Mouse (Mus musculus) CH12.LX (cell line): ENCODE data around the gene 3830406C13Rik. TPM values are rescaled to one million over a fixed set of nuclear protein-coding genes. Genes with fewer than 3 reads are reported as not detected.

Source experiments
- DNase-seq: peaks from one replicate; pipeline ENCODE4 v3.0.0-alpha.2; 2013; ENCODE audit errors: extremely low read depth
- H3K27ac ChIP-seq: 2 replicates; pipeline ENCODE4 v1.5.1; 2012; ENCODE audit warnings: low read depth, mild to moderate bottlenecking, control low read depth, moderate library complexity; ENCODE audit not compliant: insufficient read depth
- H3K27me3 ChIP-seq: replicated peaks from 2 replicates; pipeline ENCODE3; 2012; ENCODE audit warnings: inconsistent platforms
- H3K36me3 ChIP-seq, 2 experiments: replicated peaks in 1 of 2; 2 replicates each; pipeline versions ENCODE3 to v1.6.1; 2012; ENCODE audit warnings: inconsistent platforms in 1 of 2, low read length in 1 of 2, mild to moderate bottlenecking in 1 of 2, mixed read lengths in 1 of 2, moderate library complexity in 1 of 2; ENCODE audit not compliant: control insufficient read depth in 1 of 2, insufficient read depth in 1 of 2
- H3K4me1 ChIP-seq, 2 experiments: 2 replicates each; pipeline ENCODE4 v1.6.1; 2012; ENCODE audit warnings: inconsistent platforms in 1 of 2, moderate library complexity in 1 of 2; ENCODE audit not compliant: insufficient read depth in 2 of 2, control insufficient read depth in 1 of 2
- H3K4me2 ChIP-seq: 2 replicates; pipeline ENCODE4 v1.6.1; 2012; ENCODE audit warnings: low read depth, mild to moderate bottlenecking, control low read depth; ENCODE audit not compliant: poor library complexity, insufficient read depth, severe bottlenecking
- H3K4me3 ChIP-seq, 3 experiments: fragments of 150-350 bp in 1 of 3; sonication (generic) in 1 of 3; replicated peaks in 1 of 3; 2 replicates each; pipeline versions ENCODE3 to v1.5.1; 2011 to 2012; ENCODE audit warnings: low read depth in 2 of 3, low read length in 2 of 3, mild to moderate bottlenecking in 2 of 3, moderate library complexity in 2 of 3, control low read depth in 1 of 3, improper control_type of control experiment in 1 of 3, inconsistent platforms in 1 of 3, mixed read lengths in 1 of 3; ENCODE audit not compliant: poor library complexity in 1 of 3
- H3K79me2 ChIP-seq: replicated peaks from 2 replicates; pipeline ENCODE4 v1.6.1; 2012; ENCODE audit warnings: mild to moderate bottlenecking, moderate library complexity; ENCODE audit not compliant: control insufficient read depth, poor library complexity, insufficient read depth, severe bottlenecking; ENCODE audit errors: extremely low read depth
- H3K9ac ChIP-seq: 2 replicates; pipeline ENCODE4 v1.6.1; 2012; ENCODE audit warnings: low read depth, mild to moderate bottlenecking, control low read depth, moderate library complexity; ENCODE audit not compliant: insufficient read depth
- H3K9me3 ChIP-seq: replicated peaks from 2 replicates; pipeline ENCODE3; 2012; ENCODE audit warnings: low read length, inconsistent platforms, mixed read lengths
- CTCF ChIP-seq, 2 experiments: IDR thresholded peaks in 1 of 2; conservative IDR thresholded peaks in 1 of 2; 2 replicates each; pipeline ENCODE4 v1.5.1; 2011 to 2012; ENCODE audit warnings: low read depth in 2 of 2, low read length in 2 of 2, improper control_type of control experiment in 1 of 2, inconsistent platforms in 1 of 2, mild to moderate bottlenecking in 1 of 2, moderate library complexity in 1 of 2
- IRF4 ChIP-seq: IDR thresholded peaks from 2 replicates; pipeline ENCODE4 v1.6.1; 2014; ENCODE audit warnings: low read depth, mild to moderate bottlenecking, inconsistent platforms, low read length, improper control_type of control experiment
- MAFK ChIP-seq: IDR thresholded peaks from 2 replicates; pipeline ENCODE4 v1.6.1; 2011; ENCODE audit warnings: low read length, improper control_type of control experiment; ENCODE audit not compliant: insufficient replicate concordance
- MAZ ChIP-seq: IDR thresholded peaks from 2 replicates; pipeline ENCODE4 v1.6.1; 2012; ENCODE audit warnings: low read depth, mild to moderate bottlenecking, inconsistent platforms, low read length, improper control_type of control experiment, moderate library complexity
- MYC ChIP-seq: IDR thresholded peaks from 2 replicates; pipeline ENCODE4 v1.6.1; 2011; ENCODE audit warnings: low read depth, mild to moderate bottlenecking, improper control_type of control experiment, low read length
- NRF1 ChIP-seq: IDR thresholded peaks from 2 replicates; pipeline ENCODE4 v1.6.1; 2014; ENCODE audit warnings: low read depth, mild to moderate bottlenecking, inconsistent platforms, low read length, improper control_type of control experiment, moderate library complexity
- PAX5 ChIP-seq: IDR thresholded peaks from 2 replicates; pipeline ENCODE4 v1.6.1; 2012; ENCODE audit warnings: low read length, inconsistent platforms, mixed read lengths
- RAD21 ChIP-seq: IDR thresholded peaks from 2 replicates; pipeline ENCODE4 v1.6.1; 2011; ENCODE audit warnings: low read depth, mild to moderate bottlenecking, low read length, improper control_type of control experiment, moderate library complexity
- TBP ChIP-seq: conservative IDR thresholded peaks from 2 replicates; pipeline ENCODE4 v1.6.1; 2011; ENCODE audit warnings: low read depth, low read length, improper control_type of control experiment
- TCF12 ChIP-seq: IDR thresholded peaks from 2 replicates; pipeline ENCODE4 v1.6.1; 2014; ENCODE audit warnings: low read depth, mild to moderate bottlenecking, inconsistent platforms, low read length, improper control_type of control experiment
- UBTF ChIP-seq: IDR thresholded peaks from 2 replicates; pipeline ENCODE4 v1.6.1; 2012; ENCODE audit warnings: low read depth, mild to moderate bottlenecking, inconsistent platforms, low read length, improper control_type of control experiment, moderate library complexity
- USF1 ChIP-seq: IDR thresholded peaks from 2 replicates; pipeline ENCODE4 v1.6.1; 2014; ENCODE audit warnings: low read depth, mild to moderate bottlenecking, inconsistent platforms, low read length, improper control_type of control experiment
- USF2 ChIP-seq: conservative IDR thresholded peaks from 2 replicates; pipeline ENCODE4 v1.6.1; 2011; ENCODE audit warnings: low read depth, low read length, improper control_type of control experiment
- ZKSCAN1 ChIP-seq: IDR thresholded peaks from 2 replicates; pipeline ENCODE4 v1.6.1; 2012; ENCODE audit warnings: low read depth, inconsistent platforms, low read length, improper control_type of control experiment, borderline replicate concordance
- dilution Hi-C: fragments of 300-500 bp; cut with MboI; formaldehyde crosslinking; loops from 2 replicates; pipeline ENCODE4 v1.14.3; 2020; ENCODE audit warnings: low sequenced_read_pairs; ENCODE audit not compliant: extremely low pct_unique_long_range_greater_than_20kb, extremely low pct_ligation_motif_present
- in situ Hi-C: fragments of 300-500 bp; cut with MboI; formaldehyde crosslinking; loops from 3 replicates; pipeline ENCODE4 v1.14.3; 2019; ENCODE audit warnings: low sequenced_read_pairs, low pct_ligation_motif_present, low pct_unique_long_range_greater_than_20kb, mixed read lengths
- polyA plus RNA-seq: library from polyadenylated mRNA; unstranded; fragments of >175 nt; gene quantifications from 2 replicates; pipeline ENCODE4 v1.2.1, GENCODE M21; 2012; ENCODE audit warnings: low read depth; ENCODE audit not compliant: insufficient read length
- total RNA-seq, 2 experiments: library from RNA; depleted of rRNA; stranded (reverse); fragments of 300-350 nt in 1 of 2; fragments of >200 nt in 1 of 2; gene quantifications; 2 replicates each; pipeline ENCODE4 v1.2.3; 2012 to 2014

The 3830406C13Rik gene
- total and polyA plus RNA-seq, 3 experiments = 14.5 to 28.7 (median 27.8) TPM

DNA sequence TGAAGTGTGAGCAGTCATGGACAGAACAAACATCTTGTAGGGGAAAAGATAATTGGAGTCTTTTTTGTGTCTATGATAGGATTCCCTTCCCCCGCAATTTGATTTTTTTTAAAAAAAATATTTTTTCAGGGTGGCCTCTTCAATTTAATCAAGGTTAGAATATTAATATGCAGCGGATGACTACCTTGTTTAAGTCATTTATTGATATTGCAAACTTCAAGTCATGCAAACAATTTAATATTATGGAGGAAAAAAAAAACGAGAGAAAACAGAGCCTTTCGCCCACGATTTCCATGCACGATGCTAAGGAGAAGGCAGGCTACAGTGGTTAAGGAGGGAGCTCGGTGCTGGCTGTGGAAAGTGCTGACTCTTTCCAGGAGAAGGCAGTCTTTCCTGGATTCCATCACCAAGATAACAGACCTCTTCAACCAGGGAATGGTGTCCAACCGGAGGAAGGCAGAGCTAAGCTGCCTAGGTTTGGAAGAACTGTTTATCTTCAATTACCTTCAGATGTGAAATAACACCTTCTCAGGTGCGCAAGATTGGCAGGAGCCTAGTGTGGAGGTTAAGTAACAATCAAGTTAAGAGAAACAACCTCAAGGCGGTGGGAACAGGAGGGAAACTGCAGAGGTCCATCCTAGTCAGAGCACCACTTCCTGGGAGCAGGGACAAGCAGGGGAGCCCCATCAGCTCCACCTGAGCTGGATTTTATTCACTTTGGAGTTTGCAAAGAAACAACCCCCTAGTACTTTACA, 55.0 kb downstream of the 3830406C13Rik start:
- Histone ChIP-seq H3K4me3 (no peak overlapping the region), H3K27me3 (no peaks in the 10 kb centered on the region), H3K36me3 (no peaks in the 10 kb centered on the region), H3K27ac (no peak overlapping the region), H3K4me2 (no peak overlapping the region), H3K4me1 (no peaks in the 10 kb centered on the region), H3K9me3 (peaks cover 2% of the 10 kb centered on the region), H3K79me2 (no peaks in the 10 kb centered on the region), H3K9ac (no peak overlapping the region)
- in situ Hi-C loops = no loop called here
- TF ChIP-seq USF2 = no peak
- TF ChIP-seq MAZ = no peak
- TF ChIP-seq MYC = no peak
- no peak for TF ChIP-seq MAFK
- TF ChIP-seq NRF1 = no peak
- TF ChIP-seq TCF12 = no peak
- no peak for TF ChIP-seq IRF4
- no peak for TF ChIP-seq RAD21
- TF ChIP-seq UBTF = no peak
- TF ChIP-seq USF1 = no peak
- DNase-seq = no peak
- dilution Hi-C loops = no loop called here

DNA sequence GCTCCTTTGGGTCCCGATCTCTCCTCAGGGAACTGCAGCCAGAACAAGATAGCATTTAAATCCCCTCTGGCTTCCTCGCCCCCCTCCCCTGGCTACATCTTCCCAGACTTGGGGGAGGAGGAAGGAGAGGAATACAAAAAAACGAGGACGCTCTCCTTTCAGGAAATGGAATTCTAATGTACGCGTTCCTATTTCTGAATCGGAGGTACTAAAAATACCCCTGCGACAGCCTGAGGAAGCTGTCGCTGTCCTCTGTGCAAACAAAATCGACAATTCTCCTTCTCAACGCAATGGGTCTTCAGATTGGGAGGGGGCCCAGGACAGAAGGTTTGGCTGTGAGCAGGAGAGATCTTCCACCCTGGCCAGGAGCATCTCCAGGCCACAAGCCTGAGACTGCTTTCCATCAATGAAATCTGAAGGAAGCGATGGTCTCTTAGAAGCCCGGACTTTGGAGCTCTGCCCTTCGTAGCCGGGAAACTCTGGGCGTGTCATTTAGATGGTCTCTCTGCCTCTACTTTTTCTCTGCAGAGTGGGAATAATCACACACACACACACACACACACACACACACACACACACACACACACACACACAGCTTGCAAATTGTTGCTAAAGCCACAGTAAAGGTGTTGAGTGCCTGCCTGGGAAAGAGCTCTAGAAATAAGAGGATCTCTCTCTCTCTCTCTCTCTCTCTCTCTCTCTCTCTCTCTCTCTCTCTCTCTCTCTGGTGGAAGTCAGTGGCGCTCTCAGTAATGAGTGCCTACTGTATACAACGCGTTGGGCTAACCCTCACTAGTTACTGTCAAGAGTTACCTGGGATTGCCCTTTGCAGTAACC, 56.5 kb downstream of the 3830406C13Rik start:
- Histone ChIP-seq H3K4me2 (no peak overlapping the region), H3K27me3 (no peaks in the 10 kb centered on the region), H3K79me2 (no peaks in the 10 kb centered on the region), H3K9me3 (peaks cover 12% of the 10 kb centered on the region), H3K4me3 (no peak overlapping the region), H3K36me3 (no peaks in the 10 kb centered on the region), H3K4me1 (no peaks in the 10 kb centered on the region), H3K9ac (no peak overlapping the region), H3K27ac (no peak overlapping the region)
- in situ Hi-C loops = no loop called here
- no peak for DNase-seq
- TF ChIP-seq CTCF (conservative IDR thresholded peaks at IDR 0.05 in 1 of 2, IDR thresholded peaks at IDR 0.05 in 1 of 2; ENCODE audit: low read depth in 2 of 2, low read length in 2 of 2) = no peak
- TF ChIP-seq TBP = no peak
- no peak for TF ChIP-seq ZKSCAN1
- TF ChIP-seq PAX5 = no peak
- no peak for TF ChIP-seq USF2
- dilution Hi-C loops = no loop called here
